Mouse (Mus musculus) spleen, adult 12 weeks (tissue): ENCODE data around the gene Prss56.

Experiments
- DNase-seq: peaks from one replicate; pipeline ENCODE4 v3.0.0; 2022; ENCODE audit warnings: low spot score

Gene Prss56

DNA sequence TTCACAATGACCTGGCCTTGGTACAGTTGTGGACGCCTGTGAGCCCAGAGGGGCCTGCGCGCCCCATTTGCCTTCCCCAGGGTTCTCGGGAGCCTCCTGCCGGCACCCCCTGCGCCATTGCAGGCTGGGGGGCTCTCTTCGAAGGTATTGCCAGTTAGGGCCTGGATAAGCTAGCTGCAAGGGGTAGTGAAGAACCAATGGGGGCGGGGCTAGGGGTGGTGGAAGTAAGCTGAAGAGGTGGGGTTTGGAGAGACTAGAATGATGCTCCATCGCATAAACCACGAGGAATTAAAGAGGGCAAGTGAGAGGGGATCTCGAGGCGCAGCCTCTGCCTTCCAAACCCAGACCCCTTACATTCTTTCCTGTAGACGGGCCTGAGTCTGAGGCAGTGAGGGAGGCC lies 2.4 kb downstream of the Prss56 start:
- DNase-seq = no peak

DNA sequence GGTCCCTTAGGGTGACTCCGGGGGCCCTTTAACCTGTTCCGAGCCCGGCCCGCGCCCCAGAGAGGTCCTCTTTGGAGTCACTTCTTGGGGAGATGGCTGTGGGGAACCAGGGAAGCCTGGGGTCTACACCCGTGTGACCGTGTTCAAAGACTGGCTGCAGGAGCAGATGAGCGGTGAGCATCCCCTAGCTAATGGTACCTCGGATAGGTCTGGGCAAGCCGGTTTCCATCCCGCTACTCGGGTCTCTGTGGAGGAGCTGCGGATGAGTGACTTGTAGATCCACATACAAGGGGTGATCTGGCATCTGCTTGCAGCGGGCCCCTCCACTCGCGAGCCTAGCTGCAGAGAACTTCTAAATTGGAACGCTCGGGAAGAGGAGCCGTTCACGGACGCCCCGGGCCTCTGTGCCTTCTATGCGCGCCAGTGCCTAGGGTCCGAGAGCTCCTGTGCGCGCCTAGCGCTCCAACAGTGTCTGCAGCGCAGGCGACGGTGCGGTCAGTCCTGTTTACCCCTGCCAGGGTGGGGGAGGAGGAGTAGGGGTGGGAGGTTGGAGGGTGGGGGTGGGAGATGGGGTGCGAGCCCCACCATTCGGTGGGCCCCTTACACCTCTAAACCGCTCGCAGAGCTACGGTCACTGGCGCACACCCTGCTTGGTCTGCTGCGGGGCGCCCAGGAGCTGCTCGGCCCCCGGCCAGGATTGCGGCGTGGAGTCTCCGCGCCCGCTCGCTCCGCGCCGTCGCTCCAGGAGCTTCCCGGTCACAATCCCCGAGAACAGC lies 3.3 kb downstream of the Prss56 start:
- no peak for DNase-seq

DNA sequence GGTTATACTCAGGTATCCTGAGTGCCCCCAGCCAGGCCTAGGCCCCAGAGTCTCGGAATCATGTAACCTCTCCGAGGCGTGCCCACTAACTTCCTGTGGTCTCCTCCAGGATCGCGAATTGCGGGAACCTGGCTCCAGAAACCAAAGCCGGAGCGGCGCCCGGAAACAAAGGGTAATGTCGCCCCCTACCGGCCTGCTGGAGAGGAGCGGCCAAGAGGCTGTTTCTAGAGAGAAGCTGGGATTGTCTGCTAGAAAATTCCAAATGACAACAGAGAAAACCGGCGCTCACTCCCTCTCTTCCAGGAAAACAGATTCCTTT lies 3.9 kb downstream of the Prss56 start:
- DNase-seq = peak; percentile 37

DNA sequence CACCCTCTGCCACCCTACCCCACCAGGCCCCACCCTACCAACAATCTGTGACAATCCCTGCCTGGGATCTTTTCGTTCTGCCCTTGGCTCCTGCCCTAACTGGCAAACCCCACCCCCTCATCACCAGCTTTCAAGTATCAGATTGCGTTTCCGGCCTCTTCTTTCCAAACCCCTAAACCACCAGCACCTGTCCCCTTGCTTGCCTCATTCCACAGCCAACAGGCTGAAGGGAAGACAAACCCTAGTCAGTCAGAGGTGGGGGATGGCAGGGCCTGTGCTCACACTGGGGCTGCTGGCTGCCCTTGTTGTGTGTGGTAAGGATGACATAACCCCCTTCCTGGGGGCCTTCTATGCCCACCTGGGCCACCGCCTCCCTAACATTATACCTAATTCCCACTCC lies 7.3 kb downstream of the Prss56 start, which contains the start of gene Chrnd:
Gene Chrnd, plus strand, starts transcription at position 179 of the 400 bp plus-strand sequence.
- DNase-seq = no peak

DNA sequence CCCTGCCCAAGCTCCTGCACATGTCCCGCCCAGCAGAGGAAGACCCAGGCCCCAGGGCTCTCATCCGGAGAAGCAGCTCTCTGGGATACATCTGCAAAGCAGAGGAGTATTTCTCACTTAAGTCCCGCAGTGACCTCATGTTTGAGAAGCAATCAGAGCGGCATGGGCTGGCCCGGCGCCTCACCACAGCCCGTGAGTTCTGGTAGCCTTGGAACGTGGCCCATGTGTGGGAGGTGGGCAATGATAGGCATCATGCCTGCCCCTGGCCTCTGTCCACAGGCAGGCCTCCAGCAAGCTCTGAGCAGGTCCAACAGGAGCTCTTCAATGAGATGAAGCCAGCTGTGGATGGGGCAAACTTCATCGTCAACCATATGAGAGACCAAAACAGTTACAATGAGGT lies 14.2 kb downstream of the Prss56 start:
- DNase-seq = no peak

DNA sequence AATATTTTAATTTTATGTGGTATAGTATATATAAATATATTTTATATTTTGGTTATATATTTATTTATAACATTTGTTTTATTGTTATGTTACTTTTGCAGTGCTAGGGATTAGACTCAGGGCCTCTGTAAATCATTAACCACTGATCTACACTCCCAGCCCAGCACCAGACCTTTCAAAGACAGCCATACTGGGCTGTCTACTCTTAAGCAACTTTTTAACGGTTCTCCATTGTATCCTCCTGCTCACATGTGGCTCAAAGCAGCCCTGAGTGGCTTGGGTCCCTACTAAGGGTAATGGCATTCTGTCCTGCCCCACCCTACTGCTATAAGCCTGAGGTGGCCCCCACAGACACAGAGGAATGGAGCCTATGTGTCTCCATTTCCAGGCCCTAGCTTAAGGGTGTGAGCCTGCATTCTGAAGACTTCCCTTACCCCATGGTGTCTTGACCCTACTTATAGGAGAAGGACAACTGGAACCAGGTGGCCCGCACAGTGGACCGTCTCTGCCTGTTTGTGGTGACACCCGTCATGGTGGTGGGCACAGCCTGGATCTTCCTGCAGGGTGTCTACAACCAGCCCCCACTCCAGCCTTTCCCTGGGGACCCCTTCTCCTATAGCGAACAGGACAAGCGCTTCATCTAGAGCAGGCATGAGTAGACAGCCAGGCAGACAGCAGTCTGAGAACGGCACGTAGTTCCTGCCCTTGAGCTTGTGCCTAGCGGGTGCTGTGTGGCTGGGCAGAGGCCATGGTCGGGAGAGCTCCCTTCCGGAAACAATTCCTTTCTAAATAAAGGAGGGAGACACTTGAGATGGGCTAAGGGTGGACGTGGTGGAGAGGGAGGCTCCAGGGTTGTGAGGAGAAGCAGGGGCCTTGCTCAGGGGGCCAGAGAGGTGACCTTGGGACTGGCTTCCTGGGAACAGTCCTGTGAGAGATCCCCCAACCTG lies 15.3 kb downstream of the Prss56 start:
- DNase-seq = no peak

DNA sequence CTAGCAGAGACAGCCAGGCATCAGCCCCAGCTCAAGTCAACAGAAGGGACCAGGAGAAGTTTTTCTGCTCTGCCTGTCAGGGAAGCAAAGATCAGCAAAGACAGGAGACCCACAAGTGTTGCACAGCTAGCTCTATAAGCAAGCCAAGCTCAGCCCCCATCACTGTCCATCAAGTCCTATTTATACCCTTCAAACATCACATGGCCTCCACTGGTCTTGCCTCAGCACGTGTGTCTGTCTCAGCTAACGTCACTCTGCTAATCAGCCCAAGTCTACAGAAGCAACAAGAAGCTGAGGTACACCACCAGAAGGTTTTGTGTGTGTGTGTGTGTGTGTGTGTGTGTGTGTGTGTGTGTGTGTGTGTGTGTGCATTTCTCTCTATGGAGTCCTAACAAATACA lies 17.7 kb downstream of the Prss56 start:
- DNase-seq = no peak

- no peak for DNase-seq
Measured at GRCm38 (mm10) chr1:87201848-87202247, 18.7 kb downstream of the Prss56 start.

DNA sequence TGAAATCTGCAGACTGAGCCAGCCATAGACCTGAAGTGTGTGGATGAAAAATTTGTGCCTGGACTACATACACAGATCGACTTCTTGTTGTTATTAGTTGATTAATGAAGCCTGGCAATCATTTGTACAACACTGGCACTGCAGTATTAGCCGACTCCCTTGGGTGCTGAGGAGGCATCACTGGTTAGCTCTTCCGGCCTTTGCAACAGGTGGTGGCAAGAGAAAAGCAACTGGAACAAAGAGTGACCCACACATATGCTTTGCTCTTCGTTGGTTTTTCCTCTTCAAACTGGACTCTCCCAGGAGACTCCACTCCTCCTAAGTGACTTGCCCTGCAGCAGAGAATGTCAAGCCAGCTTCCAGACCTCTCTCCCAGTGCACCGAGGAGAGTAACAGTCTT lies 20.7 kb downstream of the Prss56 start:
- no peak for DNase-seq

DNA sequence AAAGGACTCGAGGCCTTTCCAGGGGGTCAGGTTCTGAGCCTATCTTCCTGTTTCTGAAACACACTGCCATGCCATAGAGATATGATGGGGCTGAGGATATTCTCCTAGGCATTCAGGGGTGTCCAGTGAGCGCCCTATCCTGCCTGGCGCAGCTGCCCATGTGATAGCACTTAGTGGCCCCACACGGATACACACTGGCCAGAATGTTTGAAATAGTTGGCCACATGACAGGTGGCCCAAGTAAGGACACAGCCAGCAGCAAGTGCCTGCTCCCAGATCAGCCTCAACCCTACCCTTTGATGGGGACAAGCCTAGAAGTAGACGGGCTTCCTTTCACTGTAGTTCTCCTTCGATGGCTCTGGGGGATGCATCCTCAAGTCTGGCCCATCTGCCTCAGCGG lies 21.4 kb downstream of the Prss56 start, which contains the start of gene Chrng:
Gene Chrng, plus strand, starts transcription at position 193 of the 400 bp plus-strand sequence.
- DNase-seq = no peak

- DNase-seq = no peak
Measured at GRCm38 (mm10) chr1:87205038-87205437, 21.9 kb downstream of the Prss56 start.

GRCm38 (mm10) chr1:87205502-87205901 lies 22.4 kb downstream of the Prss56 start:
- DNase-seq = no peak

DNA sequence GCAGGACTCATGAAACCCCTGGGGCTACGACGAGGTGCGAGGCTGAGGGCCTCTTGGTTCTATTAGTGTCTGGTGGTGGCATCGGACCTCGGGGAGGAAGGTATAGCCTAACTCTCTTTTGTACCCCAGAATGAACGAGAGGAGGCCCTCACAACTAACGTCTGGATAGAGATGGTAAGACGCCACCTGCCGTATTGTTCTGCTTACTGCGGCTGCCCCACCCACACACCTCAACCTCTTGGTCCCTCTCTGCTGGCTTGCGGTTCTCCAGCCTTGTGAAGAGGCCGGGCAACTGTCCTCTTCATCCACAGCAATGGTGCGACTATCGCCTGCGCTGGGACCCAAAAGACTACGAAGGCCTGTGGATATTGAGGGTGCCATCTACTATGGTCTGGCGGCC lies 23.2 kb downstream of the Prss56 start:
- no peak for DNase-seq

- no peak for DNase-seq
Measured at GRCm38 (mm10) chr1:87211431-87211830, 28.3 kb downstream of the Prss56 start.

DNA sequence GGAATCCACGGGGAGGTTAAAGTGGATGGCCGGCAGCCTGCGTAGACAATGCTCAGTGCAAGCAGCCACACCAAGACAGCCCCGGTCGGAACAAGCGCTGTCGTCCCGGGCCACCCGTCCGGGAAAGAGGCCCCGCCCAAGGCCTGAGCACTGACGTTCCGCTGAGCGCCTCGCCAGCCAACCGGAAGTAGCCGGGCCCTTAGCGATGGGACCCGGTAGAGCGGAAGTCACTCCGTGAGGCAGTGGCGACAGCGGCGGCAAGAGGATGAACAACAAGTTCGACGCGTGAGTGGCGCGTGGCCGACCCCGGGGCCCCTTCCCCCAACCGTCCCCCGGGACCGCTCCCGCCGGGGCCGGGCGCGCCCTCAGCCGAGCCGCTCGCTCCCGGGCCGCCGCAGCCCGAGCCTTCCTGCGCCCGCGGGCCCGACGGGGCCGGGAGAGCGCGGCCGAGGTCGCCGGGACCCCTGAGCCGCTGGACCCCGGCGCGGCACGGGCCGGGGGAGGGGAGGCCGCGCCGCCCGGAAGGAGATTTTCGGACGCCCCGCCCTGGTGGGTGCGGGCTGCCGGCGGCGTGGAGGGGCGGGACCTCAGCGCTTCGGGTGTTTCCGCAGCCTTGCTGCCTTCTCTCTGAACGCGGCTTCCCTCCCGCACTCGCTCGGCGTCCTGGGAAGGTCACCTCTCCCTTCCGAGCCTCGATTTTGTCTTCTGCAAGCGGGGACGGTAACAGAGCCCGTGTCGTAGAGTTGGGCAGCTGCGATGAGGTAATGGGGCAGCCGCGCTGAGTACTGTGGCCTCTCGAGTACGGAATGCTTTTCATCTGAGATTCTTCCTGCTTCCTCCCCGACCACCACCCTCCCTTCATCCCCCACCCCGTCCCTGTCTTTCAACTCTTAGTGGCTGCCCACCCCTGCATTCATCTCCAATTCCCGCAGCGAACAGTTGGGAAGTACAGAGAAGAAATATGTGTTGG lies 30.9 kb downstream of the Prss56 start, which contains the start of gene Eif4e2:
Gene Eif4e2, plus strand, starts transcription at position 180 of the 970 bp plus-strand sequence.
- peak; percentile 87 for DNase-seq

DNA sequence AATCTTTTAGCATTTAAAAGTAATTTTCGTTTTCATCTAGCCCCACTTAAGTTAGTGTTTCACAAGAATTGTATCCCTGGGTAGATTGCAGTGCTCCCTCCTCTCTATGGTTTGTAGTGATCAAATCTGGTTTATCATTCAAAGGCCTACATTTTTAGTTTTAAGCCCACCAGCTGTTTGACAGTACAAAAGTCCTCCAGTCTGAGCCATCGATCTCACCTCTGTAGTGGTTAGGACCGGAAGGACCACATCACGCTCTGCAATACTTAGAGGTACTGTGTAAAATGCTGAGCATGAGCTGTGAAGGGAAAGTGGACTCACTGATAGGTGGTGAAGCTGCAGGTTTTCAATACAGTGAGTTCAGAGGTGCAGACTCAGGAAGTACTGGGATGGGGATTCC lies 31.6 kb downstream of the Prss56 start:
- DNase-seq = no peak

GRCm38 (mm10) chr1:87217938-87218337 lies 34.8 kb downstream of the Prss56 start:
- DNase-seq = no peak

DNA sequence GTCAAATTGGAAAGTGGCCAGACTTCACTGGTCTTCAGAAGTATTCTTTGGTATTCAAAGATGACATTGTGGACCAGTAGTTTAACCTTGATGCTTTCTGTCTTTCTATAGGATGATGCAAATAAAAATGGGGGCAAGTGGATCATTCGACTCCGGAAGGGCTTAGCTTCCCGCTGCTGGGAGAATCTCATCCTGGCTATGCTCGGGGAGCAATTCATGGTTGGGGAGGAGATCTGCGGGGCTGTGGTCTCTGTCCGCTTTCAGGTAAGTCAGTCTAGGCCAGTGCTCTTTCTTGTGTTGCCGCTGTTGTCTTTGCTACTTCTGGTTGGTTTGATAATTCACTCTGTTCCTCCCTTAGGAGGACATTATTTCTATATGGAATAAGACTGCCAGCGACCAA lies 42.6 kb downstream of the Prss56 start:
- no peak for DNase-seq

DNA sequence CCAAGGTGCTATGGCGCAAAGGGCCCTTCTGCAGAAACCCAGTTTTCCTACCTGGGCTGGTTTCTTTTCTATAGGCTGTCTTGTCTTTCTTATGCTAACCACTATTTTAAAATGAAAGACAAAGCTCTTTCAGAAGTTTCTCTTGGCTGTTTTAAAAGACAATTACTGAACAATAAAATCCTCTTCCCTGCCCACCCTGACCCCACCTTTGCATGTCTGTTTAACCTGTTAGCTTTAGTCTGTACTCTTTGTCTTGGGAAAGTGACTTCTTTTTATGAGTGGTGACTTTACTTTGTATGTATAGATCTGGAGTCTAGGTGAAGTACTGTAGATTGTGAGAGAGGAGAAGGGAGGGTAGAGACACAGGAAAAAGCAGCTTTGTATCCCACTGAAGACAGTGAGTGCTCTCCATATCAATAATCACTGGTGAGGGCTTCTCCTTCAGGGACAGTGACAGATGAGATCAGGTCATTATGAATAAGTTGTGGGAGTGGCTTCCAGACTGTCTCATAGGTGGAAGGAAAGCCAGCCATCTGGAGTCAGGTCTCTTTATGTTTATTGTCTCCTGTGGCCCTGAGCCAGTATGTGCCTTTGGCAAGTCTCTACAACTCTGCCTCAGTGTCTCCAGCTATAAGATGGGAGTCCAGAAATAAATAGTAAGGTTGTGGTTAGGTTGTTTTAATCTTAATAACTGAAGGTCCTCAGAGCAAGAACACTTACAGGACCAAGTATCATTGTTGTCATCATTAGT lies 43.5 kb downstream of the Prss56 start:
- DNase-seq = no peak

DNA sequence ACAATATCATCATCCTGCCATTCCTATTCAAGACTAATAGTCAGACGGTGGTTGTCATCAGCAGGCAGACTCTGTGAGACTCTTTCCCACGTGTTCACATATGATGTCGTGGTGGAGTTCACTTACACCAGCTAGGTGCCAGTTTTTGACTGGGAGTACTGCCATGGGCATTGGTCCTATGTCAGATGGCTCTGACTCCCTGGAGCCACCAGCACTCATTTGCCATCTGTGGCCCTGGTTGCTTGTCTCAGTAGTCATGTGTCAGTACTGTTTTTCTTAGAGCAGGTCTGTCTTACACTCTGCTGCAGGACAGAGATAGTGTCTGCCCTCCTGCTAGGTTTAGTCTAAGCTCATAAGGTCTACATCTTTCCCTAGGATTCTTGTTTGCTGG lies 44.0 kb downstream of the Prss56 start:
- DNase-seq = no peak

DNA sequence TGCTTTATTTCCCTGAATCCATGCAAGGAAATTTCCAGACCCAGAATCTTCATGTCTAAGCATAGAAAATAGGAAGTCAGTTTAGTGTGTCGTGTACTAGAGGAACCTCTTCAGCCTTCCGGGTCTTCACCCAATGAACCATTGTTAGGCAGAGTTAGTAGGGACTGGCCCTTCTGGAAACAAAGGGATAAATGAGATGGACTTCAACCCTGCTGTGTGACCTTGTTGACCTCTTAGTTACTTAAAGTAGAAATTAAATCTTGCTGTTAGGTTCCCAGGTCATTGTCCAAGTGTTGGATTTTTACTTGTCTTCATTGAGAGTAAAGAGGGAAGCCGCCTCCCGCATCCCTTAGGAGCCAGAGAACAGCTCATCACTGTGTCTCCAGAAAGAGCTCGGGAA lies 47.5 kb downstream of the Prss56 start:
- DNase-seq = no peak
